Mouse (Mus musculus) heart, postnatal 10 days (tissue): ENCODE results near the gene Gm13285. TPM values are rescaled to one million over a fixed set of nuclear protein-coding genes. Genes with fewer than 3 reads are reported as not detected.
A peak's percentile ranks its signal among the peaks of the same experiment; 100 is the strongest.
"Not testable (repeated sequence)": the region's sequence is repeated elsewhere in the genome, so short reads cannot be mapped to it uniquely, and the experiment has no call there.

Experiments
- DNase-seq, 2 experiments: peaks; one replicate each; pipeline ENCODE4 v3.0.0; 2021
- intact Hi-C: fragments of 180-260 bp; cut with DNase I; formaldehyde crosslinking; loops from one replicate; pipeline ENCODE4 v1.15.1; 2025
- total RNA-seq, 2 experiments: library from RNA; stranded (reverse); gene quantifications; 2 replicates each; pipeline ENCODE4 v1.2.3; 2021

The Gm13285 gene
- total RNA-seq, 2 experiments from 2014 or later, result 0.31 to 0.40 TPM

DNA sequence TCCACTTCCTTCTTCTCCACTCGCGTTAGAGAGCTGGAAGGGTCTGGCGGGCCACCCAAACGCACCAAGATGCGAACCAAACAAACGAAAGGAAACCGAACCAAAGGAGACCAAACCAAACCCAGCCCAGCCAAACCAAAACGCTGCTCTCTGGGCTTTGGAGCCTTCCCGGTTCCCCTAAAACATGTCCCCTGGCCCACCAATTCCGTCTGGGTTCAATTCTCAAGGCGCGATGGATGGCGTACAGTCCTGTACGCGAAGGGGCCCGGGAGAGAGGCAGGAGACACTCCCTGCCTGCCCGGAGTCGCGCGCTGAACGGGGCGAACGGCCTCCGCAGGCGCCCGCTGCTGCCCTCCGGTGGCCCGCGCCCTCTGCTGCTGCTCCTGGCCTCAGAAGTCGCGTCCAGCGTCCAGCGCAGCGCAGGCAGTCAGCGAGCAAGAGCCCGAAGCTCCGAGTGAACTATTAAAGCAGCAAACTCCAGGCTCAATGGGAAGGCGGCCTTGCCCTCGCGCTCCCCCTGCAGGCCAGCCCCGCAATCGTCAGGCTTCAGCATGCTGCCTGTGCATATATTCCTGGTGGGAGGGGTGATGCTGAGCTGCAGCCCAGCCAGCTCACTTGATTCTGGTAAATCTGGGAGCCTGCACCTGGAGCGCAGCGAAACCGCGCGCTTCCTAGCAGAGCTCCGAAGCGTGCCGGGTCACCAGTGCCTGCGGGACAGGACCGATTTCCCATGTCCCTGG lies 5.4 kb upstream of the Gm13285 start, which contains the start of gene Gm13275:
Gene Gm13275, plus strand, starts transcription at position 552 of the 740 bp plus-strand sequence.
- peak; percentile 86 to 90 for DNase-seq
- intact Hi-C loops, result not testable (repeated sequence)

DNA sequence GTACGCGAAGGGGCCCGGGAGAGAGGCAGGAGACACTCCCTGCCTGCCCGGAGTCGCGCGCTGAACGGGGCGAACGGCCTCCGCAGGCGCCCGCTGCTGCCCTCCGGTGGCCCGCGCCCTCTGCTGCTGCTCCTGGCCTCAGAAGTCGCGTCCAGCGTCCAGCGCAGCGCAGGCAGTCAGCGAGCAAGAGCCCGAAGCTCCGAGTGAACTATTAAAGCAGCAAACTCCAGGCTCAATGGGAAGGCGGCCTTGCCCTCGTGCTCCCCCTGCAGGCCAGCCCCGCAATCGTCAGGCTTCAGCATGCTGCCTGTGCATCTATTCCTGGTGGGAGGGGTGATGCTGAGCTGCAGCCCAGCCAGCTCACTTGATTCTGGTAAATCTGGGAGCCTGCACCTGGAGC lies 2.4 kb upstream of the Gm13285 start, which contains the start of gene Gm13279:
Gene Gm13279, plus strand, starts transcription at position 301 of the 400 bp plus-strand sequence.
- intact Hi-C loops, DNase-seq: not testable (repeated sequence)

DNA sequence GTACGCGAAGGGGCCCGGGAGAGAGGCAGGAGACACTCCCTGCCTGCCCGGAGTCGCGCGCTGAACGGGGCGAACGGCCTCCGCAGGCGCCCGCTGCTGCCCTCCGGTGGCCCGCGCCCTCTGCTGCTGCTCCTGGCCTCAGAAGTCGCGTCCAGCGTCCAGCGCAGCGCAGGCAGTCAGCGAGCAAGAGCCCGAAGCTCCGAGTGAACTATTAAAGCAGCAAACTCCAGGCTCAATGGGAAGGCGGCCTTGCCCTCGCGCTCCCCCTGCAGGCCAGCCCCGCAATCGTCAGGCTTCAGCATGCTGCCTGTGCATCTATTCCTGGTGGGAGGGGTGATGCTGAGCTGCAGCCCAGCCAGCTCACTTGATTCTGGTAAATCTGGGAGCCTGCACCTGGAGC lies 3.5 kb downstream of the Gm13285 start, which contains the start of gene Gm13287:
Gene Gm13287, plus strand, starts transcription at position 301 of the 400 bp plus-strand sequence.
- DNase-seq, intact Hi-C loops: not testable (repeated sequence)

DNA sequence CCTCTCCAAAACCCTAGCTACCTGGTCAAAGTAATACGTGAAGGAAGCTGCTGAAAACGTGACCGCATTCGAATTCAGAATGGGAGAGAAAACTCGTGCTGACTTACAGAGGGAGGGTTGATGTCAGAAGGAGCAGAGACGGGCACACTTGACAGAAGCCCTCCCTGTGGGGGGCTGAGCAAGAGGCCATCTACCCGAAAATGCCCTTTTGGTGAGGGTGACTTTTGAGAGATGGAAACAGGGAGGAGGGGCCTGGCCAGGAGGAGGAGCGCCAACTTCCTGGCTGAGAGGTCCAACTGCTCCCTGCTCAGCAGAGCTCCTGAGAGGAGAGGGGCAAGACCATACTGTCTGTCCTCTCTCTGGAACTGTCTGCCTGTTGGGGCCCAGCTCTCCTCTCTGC lies 5.8 kb downstream of the Gm13285 start, which contains the start of gene Gm13288:
Gene Gm13288, plus strand, starts transcription at position 301 of the 400 bp plus-strand sequence.
- intact Hi-C loops, result loop anchor here (5.0 kb wide), 1 partner anchor 322 kb away; no protein-coding TSS in a partner anchor
- not testable (repeated sequence) for DNase-seq

DNA sequence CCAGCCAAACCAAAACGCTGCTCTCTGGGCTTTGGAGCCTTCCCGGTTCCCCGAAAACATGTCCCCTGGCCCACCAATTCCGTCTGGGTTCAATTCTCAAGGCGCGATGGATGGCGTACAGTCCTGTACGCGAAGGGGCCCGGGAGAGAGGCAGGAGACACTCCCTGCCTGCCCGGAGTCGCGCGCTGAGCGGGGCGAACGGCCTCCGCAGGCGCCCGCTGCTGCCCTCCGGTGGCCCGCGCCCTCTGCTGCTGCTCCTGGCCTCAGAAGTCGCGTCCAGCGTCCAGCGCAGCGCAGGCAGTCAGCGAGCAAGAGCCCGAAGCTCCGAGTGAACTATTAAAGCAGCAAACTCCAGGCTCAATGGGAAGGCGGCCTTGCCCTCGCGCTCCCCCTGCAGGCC lies 6.3 kb downstream of the Gm13285 start:
- peak; percentile 36 to 41 for DNase-seq
- intact Hi-C loops, result loop anchor here (5.0 kb wide), 1 partner anchor 322 kb away; no protein-coding TSS in a partner anchor

DNA sequence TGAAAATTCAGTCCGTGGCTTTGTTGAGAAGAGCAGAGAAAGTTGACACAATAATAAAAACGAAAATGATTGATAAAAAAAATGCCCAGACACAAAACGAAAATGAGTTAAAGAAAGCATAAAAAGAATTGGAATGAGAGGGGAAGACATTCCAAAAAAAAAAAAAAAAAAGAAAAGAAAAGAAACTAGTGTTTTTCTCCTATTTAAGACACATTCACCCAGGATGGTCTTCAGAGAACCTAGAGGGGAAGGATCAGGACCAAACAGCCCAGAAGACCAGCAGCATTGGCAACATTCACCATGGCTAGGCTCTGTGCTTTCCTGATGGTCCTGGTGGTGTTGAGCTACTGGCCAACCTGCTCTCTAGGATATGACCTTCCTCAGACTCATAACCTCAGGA lies 16.5 kb downstream of the Gm13285 start, which contains the start of gene Ifna7:
Gene Ifna7, plus strand, starts transcription at position 301 of the 400 bp plus-strand sequence.
- no peak for DNase-seq
- intact Hi-C loops, result loop anchor here (5.0 kb wide), 1 partner anchor 134 kb away; the partner anchor contains the start of gene Ifna2

DNA sequence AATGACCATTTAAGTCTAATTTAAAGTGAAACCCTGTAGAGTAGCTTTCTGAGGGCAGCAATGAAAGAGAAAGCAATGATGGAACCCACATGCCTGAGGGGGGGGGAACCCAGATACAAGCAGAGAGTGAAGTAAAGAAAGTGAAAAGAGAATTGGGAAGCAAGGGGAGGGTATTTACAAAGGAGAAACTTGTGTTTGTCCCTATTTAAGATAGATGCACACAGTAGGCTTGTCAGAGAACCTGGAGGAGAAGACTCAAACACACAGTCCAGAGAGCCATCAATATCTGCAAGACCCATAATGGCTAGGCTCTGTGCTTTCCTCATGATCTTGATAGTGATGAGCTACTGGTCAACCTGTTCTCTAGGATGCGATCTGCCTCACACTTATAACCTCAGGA lies 20.2 kb downstream of the Gm13285 start, which contains the start of gene Ifna11:
Gene Ifna11, plus strand, starts transcription at position 301 of the 400 bp plus-strand sequence.
- intact Hi-C loops, result loop anchor here (5.0 kb wide), 1 partner anchor 137 kb away; the partner anchor contains the start of gene Ifna2
- no peak for DNase-seq

DNA sequence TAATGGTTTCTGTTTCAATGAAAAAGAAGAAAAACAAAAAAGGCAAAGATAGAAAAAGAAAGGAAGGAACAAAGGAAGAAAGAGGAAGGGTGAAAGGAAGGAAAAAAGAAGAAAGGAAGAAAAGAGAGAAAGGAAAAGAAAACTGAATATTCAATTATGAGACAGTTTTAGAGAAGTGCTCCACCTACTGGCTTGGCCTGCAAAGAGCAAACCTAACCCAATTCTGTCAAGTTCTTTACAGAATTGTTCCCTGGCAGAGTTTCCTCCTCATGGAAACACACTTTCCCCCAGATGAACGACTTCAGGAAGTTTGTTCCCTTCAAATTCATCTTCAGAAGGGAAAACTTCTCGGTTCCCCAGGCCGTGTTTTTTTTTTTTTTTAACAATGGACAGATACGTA lies 23.5 kb downstream of the Gm13285 start:
- peak in 1 of 2 experiments; percentile 21 for DNase-seq
- intact Hi-C loops, result no loop called here

DNA sequence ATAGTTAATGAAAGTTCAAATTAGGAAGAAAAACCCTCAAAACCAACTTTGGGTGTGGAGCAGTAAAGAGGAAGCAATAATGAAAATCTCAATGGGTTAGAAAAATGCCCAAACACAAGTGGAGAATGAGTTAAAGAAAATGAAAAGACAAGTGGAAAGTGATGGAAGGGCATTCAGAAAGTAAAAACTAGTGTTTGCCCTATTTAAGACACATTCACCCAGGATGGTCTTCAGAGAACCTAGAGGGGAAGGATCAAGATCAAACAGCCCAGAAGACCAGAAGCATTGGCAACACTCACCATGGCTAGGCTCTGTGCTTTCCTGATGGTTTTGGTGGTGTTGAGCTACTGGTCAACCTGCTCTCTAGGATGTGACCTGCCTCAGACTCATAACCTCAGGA lies 27.7 kb downstream of the Gm13285 start, which contains the start of gene Ifna6:
Gene Ifna6, plus strand, starts transcription at position 301 of the 400 bp plus-strand sequence.
- DNase-seq, intact Hi-C loops: not testable (repeated sequence)

DNA sequence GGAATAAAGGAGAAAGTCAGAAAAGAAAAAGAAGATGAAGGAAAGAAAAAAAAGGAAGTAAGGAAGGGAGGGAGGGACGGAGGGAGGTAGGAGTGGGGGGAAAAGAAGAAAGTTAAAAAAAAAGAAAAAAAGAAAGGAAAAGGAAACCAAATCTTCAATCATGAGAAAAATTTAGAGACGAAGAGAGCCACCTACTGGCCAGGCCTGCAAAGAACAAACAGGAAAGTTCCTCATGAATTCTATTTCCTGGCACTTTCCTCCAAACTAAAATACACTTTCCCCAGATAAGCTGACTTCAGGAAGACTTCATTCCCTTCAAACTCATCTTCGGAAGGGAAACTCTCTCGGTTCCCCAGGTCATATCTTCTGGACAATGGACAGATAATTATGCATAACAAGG lies 31.1 kb downstream of the Gm13285 start:
- DNase-seq, result peak; percentile 10 to 40
- intact Hi-C loops, result no loop called here

DNA sequence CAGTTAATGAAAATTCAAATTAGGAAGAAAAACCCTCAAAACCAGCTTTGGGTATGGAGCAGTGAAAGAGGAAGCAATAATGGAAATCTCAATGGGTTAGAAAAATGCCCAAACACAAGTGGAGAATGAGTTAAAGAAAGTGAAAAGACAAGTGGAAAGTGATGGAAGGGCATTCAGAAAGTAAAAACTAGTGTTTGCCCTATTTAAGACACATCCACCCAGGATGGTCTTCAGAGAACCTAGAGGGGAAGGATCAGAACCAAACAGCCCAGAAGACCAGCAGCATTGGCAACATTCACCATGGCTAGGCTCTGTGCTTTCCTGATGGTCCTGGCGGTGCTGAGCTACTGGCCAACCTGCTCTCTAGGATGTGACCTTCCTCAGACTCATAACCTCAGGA lies 35.8 kb downstream of the Gm13285 start, which contains the start of gene Ifna5:
Gene Ifna5, plus strand, starts transcription at position 301 of the 400 bp plus-strand sequence.
- intact Hi-C loops, DNase-seq: not testable (repeated sequence)

DNA sequence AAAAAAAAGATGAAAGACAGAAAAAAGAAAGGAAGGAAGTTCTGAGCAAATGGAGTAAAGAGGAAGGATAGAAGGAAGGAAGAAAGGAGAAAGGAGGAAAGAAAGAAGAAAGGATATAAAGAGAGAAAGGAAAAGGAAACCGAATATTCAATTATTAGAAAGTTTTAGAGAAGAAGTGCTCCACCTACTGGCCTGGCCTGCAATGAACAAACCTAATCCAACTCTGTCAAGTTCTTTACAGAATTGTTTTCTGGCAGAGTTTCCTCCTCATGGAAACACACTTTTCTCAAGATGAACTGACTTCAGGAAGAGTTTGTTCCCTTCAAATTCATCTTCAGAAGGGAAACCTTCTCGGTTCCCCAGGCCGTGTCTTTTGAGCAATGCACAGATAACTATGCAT lies 39.4 kb downstream of the Gm13285 start:
- intact Hi-C loops, result no loop called here
- peak in 1 of 2 experiments; percentile 23 for DNase-seq

DNA sequence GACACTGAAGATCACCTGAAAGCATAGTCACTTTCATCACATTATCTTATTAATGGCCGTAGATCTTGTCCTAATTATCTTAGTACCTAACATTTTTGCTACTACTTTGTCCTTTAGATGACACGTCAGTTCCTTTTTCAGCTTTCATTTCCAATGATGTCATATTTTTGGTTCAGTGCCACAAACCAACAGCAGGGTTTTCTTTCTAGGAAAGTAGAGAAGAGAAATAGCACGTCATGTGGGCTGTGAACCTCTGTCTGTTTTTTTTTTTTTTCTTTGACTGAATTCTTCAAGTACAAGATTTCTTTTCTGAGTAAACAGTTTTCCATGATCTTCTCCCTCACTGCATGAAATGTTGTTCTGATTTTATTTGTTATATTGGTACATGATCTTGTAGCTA lies 40.6 kb downstream of the Gm13285 start:
- intact Hi-C loops, result no loop called here

DNA sequence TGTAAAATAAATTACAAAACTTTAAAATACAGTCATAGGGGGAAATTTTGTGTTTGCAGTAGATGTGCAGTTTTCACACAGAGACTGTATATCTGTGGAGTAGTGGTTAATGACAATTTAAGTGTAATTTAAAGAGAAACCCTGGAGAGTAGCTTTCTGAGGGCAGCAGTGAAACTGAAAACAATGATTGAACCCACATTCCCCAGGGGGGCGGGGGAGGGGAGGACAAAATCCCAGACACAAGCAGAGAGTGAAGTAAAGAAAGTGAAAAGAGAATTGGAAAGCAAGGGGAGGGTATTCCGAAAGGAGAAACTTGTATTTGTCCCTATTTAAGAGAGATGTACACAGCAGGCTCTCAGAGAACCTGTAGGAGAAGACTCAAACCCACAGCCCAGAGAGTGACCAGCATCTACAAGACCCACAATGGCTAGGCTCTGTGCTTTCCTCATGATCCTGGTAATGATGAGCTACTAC lies 42.0 kb downstream of the Gm13285 start, which contains the start of gene Ifna4:
Gene Ifna4, plus strand, starts transcription at position 424 of the 474 bp plus-strand sequence.
- intact Hi-C loops, result no loop called here
- no peak for DNase-seq

More for the DNA sequence above, 40.6 kb downstream of the Gm13285 start:
- no peak for DNase-seq

DNA sequence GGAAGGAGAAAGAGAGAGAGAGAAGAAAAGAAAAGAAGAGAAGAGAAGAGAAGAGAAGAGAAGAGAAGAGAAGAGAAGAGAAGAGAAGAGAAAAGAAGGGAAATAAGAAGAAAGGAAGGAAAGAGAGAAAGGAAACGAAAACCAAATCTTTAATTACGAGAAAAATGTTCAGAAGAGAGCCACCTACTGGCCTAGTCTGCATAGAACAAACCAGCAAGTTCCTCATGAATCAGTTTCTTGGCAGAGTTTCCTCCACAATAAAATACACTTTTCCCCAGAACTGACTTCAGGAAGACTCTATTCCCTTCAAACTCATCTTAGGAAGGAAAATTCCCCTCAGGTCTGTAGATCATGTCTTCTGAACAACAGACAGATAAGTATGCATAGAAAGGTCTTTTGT lies 45.9 kb downstream of the Gm13285 start:
- intact Hi-C loops, result no loop called here
- DNase-seq, result no peak

DNA sequence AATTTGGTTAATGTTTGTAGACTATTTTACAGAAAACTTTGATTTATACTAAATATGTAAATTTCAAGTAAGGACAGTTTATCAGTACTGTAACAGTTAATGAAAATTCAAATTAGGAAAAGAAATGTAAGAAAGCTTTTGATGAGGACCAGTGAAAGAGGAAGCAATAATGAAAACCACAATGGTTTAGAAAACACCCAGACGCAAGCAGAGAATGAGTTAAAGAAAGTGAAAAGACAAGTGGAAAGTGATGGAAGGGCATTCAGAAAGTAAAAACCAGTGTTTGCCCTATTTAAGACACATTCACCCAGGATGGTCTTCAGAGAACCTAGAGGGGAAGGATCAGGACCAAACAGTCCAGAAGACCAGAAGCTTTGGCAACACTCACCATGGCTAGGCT lies 50.2 kb downstream of the Gm13285 start, which contains the start of gene Ifna1:
Gene Ifna1, plus strand, starts transcription at position 390 of the 400 bp plus-strand sequence.
- intact Hi-C loops, result no loop called here
- DNase-seq, result no peak

Other genes with a start within 250 kb of the Gm13285 start
- gene Ifna15, start 241.4 kb upstream of the Gm13285 start, total RNA-seq, result not detected
- not detected for gene Ifna14, start 227.9 kb upstream of the Gm13285 start, total RNA-seq
- not detected for gene Ifna9, start 207.3 kb upstream of the Gm13285 start, total RNA-seq
- gene Ifna12, start 196.3 kb upstream of the Gm13285 start, total RNA-seq, result not detected
- not detected for gene C87499, start 165.3 kb upstream of the Gm13285 start, total RNA-seq
- not detected for gene Ifna13, start 155.2 kb upstream of the Gm13285 start, total RNA-seq
- gene Ifna16, start 122.7 kb upstream of the Gm13285 start, total RNA-seq, result not detected
- gene Ifna2, start 115.8 kb upstream of the Gm13285 start, total RNA-seq, result not detected
- not detected for gene Ifnab, start 108.3 kb upstream of the Gm13285 start, total RNA-seq
- under 1 TPM; 0.50 TPM for gene Gm26566, start 77.9 kb upstream of the Gm13285 start, total RNA-seq
- 10 to 100 TPM; 82.6 to 87.1 TPM for gene Klhl9, start 77.2 kb upstream of the Gm13285 start, total RNA-seq
- not detected for gene Gm13271, start 44.8 kb upstream of the Gm13285 start, total RNA-seq
- gene Gm13283, start 39.5 kb upstream of the Gm13285 start, total RNA-seq, result not detected
- gene Gm13290, start 25.8 kb upstream of the Gm13285 start, total RNA-seq, result not detected
- not detected for gene Gm13289, start 22.7 kb upstream of the Gm13285 start, total RNA-seq
- not detected for gene Gm13272, start 19.8 kb upstream of the Gm13285 start, total RNA-seq
- gene Ifnz, start 17.5 kb upstream of the Gm13285 start, total RNA-seq, result not detected
- not detected for gene Gm13276, start 14.0 kb upstream of the Gm13285 start, total RNA-seq
- not detected for gene Gm13277, start 11.0 kb upstream of the Gm13285 start, total RNA-seq
- gene Gm13278, start 8.1 kb upstream of the Gm13285 start, total RNA-seq, result not detected
- not detected for gene Gm13275, start 5.2 kb upstream of the Gm13285 start, total RNA-seq
- gene Gm13279, start 2.3 kb upstream of the Gm13285 start, total RNA-seq, result not detected
- not detected for gene Gm13287, start 3.6 kb downstream of the Gm13285 start, total RNA-seq
- gene Gm13288, start 5.9 kb downstream of the Gm13285 start, total RNA-seq, result not detected
- gene Ifna7, start 16.6 kb downstream of the Gm13285 start, total RNA-seq, result not detected
- not detected for gene Ifna11, start 20.3 kb downstream of the Gm13285 start, total RNA-seq
- not detected for gene Ifna6, start 27.8 kb downstream of the Gm13285 start, total RNA-seq
- gene Ifna5, start 35.9 kb downstream of the Gm13285 start, total RNA-seq, result not detected
- gene Ifna4, start 42.2 kb downstream of the Gm13285 start, total RNA-seq, result not detected
- not detected for gene Ifna1, start 50.4 kb downstream of the Gm13285 start, total RNA-seq
- not detected for gene Ifne, start 80.5 kb downstream of the Gm13285 start, total RNA-seq